In genomic region chr1:169685257-169685656, GRCm38 (mm10) we compare ENCODE assay signal across 18 mouse cellular contexts. TPM values are rescaled to one million over a fixed set of nuclear protein-coding genes. Genes with fewer than 3 reads are reported as not detected.
DNase-seq lines count a peak whose midpoint lies in the region; TF ChIP-seq lines count a peak whose summit lies in the region.
"Had no signal": no experiment of that assay in that cellular context is flagged by ENCODE, and none has a peak within 500 bp of the region (broad histone marks: within the 10 kb centered on the region; RNA-seq: fewer than 3 reads in every experiment).

No protein-coding gene starts in this region.

- DNase-seq in heart, adult 11 months, result peak; percentile 95
- DNase-seq in heart, postnatal 14 days, result no peak
- peak; percentile 14 for DNase-seq in liver, adult 2 months (ENCODE audit: extremely low read depth, low read depth, low spot score)
- DNase-seq in liver, result no peak
- DNase-seq in kidney, postnatal 10 days, result peak; percentile 52
- peak; percentile 22 for DNase-seq in lung, postnatal 36 days
- DNase-seq in layer of hippocampus, adult 8-10 months (ENCODE audit: low spot score in 2 of 2), result no peak
- no peak for DNase-seq in retina, embryonic 14.5 days (ENCODE audit: low spot score)
- DNase-seq: adrenal gland, postnatal 36 days; cerebellum, adult 18-20 months; gastrocnemius, adult 2 months; right cerebral cortex, adult 18-20 months had no signal

- no peak overlapping the region for H3K9ac ChIP-seq in liver, adult 2 months (ENCODE audit: low read depth, low read length)
- H3K9ac ChIP-seq: limb, embryonic 13.5 days; liver, embryonic 15.5 days; midbrain, embryonic 12.5 days; neural tube, embryonic 12.5 days had no signal

- H3K79me2 ChIP-seq in liver, adult 2 months (ENCODE audit: control insufficient read depth, insufficient read depth, low read length), result no peaks in the 10 kb centered on the region

- H3K4me1 ChIP-seq in liver, adult 2 months (ENCODE audit: control insufficient read depth, insufficient read depth, low read length), result no peaks in the 10 kb centered on the region; the same call in 1 of the 2 replicates
- H3K4me1 ChIP-seq: liver, embryonic 15.5 days; midbrain, embryonic 12.5 days; neural tube, embryonic 12.5 days had no signal

- H3K27ac ChIP-seq in liver, adult 2 months (replicated peaks; ENCODE audit: insufficient read depth, low read depth, low read length), result no peak overlapping the region
- H3K27ac ChIP-seq: limb, embryonic 13.5 days; liver, embryonic 15.5 days; midbrain, embryonic 12.5 days; neural tube, embryonic 12.5 days had no signal

- no peak for TF ChIP-seq CTCF in liver, adult 2 months (IDR thresholded peaks at IDR 0.05; ENCODE audit: low read depth, low read length)

- H3K4me3 ChIP-seq in liver, adult 2 months (ENCODE audit: insufficient read depth, low read depth, low read length), result no peak overlapping the region
- H3K4me3 ChIP-seq: gastrocnemius, adult 2 months; limb, embryonic 13.5 days; liver, embryonic 15.5 days; midbrain, embryonic 12.5 days; neural tube, embryonic 12.5 days had no signal

- TF ChIP-seq POLR2A in liver, adult 2 months (IDR thresholded peaks at IDR 0.05; ENCODE audit: extremely low read depth, insufficient read depth, low read length), result no peak

- WGBS in liver, adult 2 months, result 76% methylated on average over 5 of the region's 5 CpGs

- intact Hi-C loops in heart, postnatal 14 days (cut with DNase I), result no loop called here

- H3K27me3 ChIP-seq in liver, adult 2 months (ENCODE audit: control insufficient read depth, insufficient read depth, low read length), result no peaks in the 10 kb centered on the region
- H3K27me3 ChIP-seq: limb, embryonic 13.5 days; liver, embryonic 15.5 days; midbrain, embryonic 12.5 days; neural tube, embryonic 12.5 days had no signal

- H3K36me3 ChIP-seq in liver, adult 2 months (ENCODE audit: control insufficient read depth, insufficient read depth, low read length), result no peaks in the 10 kb centered on the region
- H3K36me3 ChIP-seq: G1E; limb, embryonic 13.5 days; liver, embryonic 15.5 days; midbrain, embryonic 12.5 days; neural tube, embryonic 12.5 days had no signal

RNA-seq across cellular contexts. Expression of gene Rgs5, which starts 30.0 kb away (rescaled TPM):
- 100 to 1,000 TPM; 373 to 390 TPM for total RNA-seq in heart, postnatal 14 days (2021)
- total RNA-seq in liver, adult 2 months (2014; rRNA removed), result 31.3 and 46.8 TPM in 2 replicates
- 6.9 and 7.5 TPM in 2 replicates for polyA plus RNA-seq in liver, adult 2 months (2012; rRNA removed)
- 10 to 100 TPM; 45.9 to 53.6 (median 51.3) TPM for total RNA-seq in layer of hippocampus, adult 8-10 months (2022)
- total RNA-seq: monocyte, adult 5-6 weeks had no signal
- polyA plus RNA-seq: G1E had no signal

Comparison
In these comparisons a context has a peak if more than half of its experiments do, and no peak if none do; other contexts are left out.
1. DNase-seq: peak in heart, adult 11 months (single experiment), liver, adult 2 months (single experiment), kidney, postnatal 10 days (single experiment) and lung, postnatal 36 days (single experiment); none in heart, postnatal 14 days (0 of 2), liver (single experiment), layer of hippocampus, adult 8-10 months (0 of 2) and retina, embryonic 14.5 days (single experiment).